Mouse (Mus musculus): ENCODE measurements around the gene Gm15080. TPM values are rescaled to one million over a fixed set of nuclear protein-coding genes. Genes with fewer than 3 reads are reported as not detected.
"Not testable (repeated sequence)": the region's sequence is repeated elsewhere in the genome, so short reads cannot be mapped to it uniquely, and the experiment has no call there.

Gene Gm15080
- polyA plus RNA-seq (2016; fragmentation: Nextera tagmentation; extraction: Ambion mirVana): not detected in 2 replicates

DNA sequence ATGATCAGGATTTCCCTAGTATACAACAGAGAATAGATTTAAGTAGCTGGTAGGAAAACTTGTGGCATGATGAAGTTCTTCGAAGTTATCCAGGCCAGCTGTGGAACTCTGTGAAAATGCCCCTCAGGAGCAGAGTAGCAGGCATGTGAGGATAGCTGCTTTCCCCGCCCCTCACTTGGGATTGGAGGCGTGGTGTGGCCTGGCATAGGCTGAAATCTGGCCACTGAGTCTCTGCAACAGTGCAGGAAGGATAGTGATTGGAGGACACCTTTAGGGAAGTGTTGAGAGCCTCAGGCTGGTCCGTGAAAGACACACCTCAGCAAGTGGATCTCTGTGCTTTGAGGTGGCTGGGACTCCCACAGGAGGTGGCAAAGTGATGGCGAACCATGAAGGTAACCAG is at the start of gene Gm15080:
Gene Gm15080, plus strand, starts transcription at position 301 of the 400 bp plus-strand sequence.
- not testable (repeated sequence) for H3K36me3 ChIP-seq; ATAC-seq (ENCODE audit: low FRiP score, low read depth); H3K9ac ChIP-seq; H3K27me3 ChIP-seq (replicated peaks); H3K4me3 ChIP-seq; H3K4me1 ChIP-seq; H3K27ac ChIP-seq; H3K9me3 ChIP-seq; H3K4me2 ChIP-seq (replicated peaks)
- 82% methylated on average over 1 of the region's 5 CpGs for WGBS

Other genes starting within 250 kb of the Gm15080 start
- gene Gm15128, start 227.0 kb upstream of the Gm15080 start, polyA plus RNA-seq (2016; fragmentation: Nextera tagmentation; extraction: Ambion mirVana): not detected in 2 replicates
- not detected in 2 replicates for gene Gm15107, start 187.7 kb downstream of the Gm15080 start, polyA plus RNA-seq (2016; fragmentation: Nextera tagmentation; extraction: Ambion mirVana)

All from neural tube, embryonic 12.5 days (tissue).